In genomic region chr7:93836169-93836568, GRCm38 (mm10) we compare ENCODE assay signal across 23 mouse cellular contexts.
DNase-seq lines count a peak whose midpoint lies in the region; ATAC-seq and TF ChIP-seq lines count a peak whose summit lies in the region.
"Had no signal": no experiment of that assay in that cellular context is flagged by ENCODE, and none has a peak within 500 bp of the region (broad histone marks: within the 10 kb centered on the region; RNA-seq: fewer than 3 reads in every experiment).

No protein-coding gene starts in this region.

- no peak overlapping the region for H3K9ac ChIP-seq in forebrain, embryonic 13.5 days
- H3K9ac ChIP-seq in forebrain, embryonic 15.5 days (replicated peaks), result no peak overlapping the region
- no peak overlapping the region for H3K9ac ChIP-seq in forebrain, embryonic 11.5 days (ENCODE audit: low read length)
- no peak overlapping the region for H3K9ac ChIP-seq in forebrain, embryonic 16.5 days (replicated peaks; ENCODE audit: low read depth, low read length)
- H3K9ac ChIP-seq: embryonic facial prominence, embryonic 12.5 days had no signal

- no peaks in the 10 kb centered on the region for H3K27me3 ChIP-seq in forebrain, embryonic 13.5 days
- no peaks in the 10 kb centered on the region for H3K27me3 ChIP-seq in forebrain, embryonic 10.5 days (ENCODE audit: poor library complexity, severe bottlenecking)
- no peaks in the 10 kb centered on the region for H3K27me3 ChIP-seq in forebrain, embryonic 15.5 days
- no peaks in the 10 kb centered on the region for H3K27me3 ChIP-seq in forebrain, embryonic 11.5 days (ENCODE audit: control insufficient read depth, insufficient read depth, low read length)
- H3K27me3 ChIP-seq in forebrain, embryonic 16.5 days (replicated peaks; ENCODE audit: control insufficient read depth, insufficient read depth, low read length), result no peaks in the 10 kb centered on the region
- no peaks in the 10 kb centered on the region for H3K27me3 ChIP-seq in kidney, adult 2 months (replicated peaks; ENCODE audit: control insufficient read depth, insufficient read depth, low read length)
- H3K27me3 ChIP-seq: CH12.LX; embryonic facial prominence, embryonic 12.5 days; Patski had no signal

- no peak overlapping the region for H3K4me3 ChIP-seq in forebrain, embryonic 13.5 days
- no peak overlapping the region for H3K4me3 ChIP-seq in forebrain, embryonic 10.5 days
- no peak overlapping the region for H3K4me3 ChIP-seq in forebrain, embryonic 15.5 days
- H3K4me3 ChIP-seq in forebrain, embryonic 11.5 days (ENCODE audit: low read depth, low read length), result no peak overlapping the region
- no peak overlapping the region for H3K4me3 ChIP-seq in forebrain, embryonic 16.5 days (replicated peaks; ENCODE audit: low read length)
- H3K4me3 ChIP-seq in kidney, adult 2 months (ENCODE audit: insufficient read depth, low read depth, low read length), result no peak overlapping the region
- H3K4me3 ChIP-seq: embryonic facial prominence, embryonic 10.5 days; embryonic facial prominence, embryonic 12.5 days had no signal

- H3K36me3 ChIP-seq in forebrain, embryonic 13.5 days (ENCODE audit: poor library complexity, severe bottlenecking), result no peaks in the 10 kb centered on the region
- H3K36me3 ChIP-seq in forebrain, embryonic 10.5 days (replicated peaks), result no peaks in the 10 kb centered on the region
- no peaks in the 10 kb centered on the region for H3K36me3 ChIP-seq in forebrain, embryonic 15.5 days
- no peaks in the 10 kb centered on the region for H3K36me3 ChIP-seq in forebrain, embryonic 11.5 days (ENCODE audit: control insufficient read depth, insufficient read depth, low read length)
- H3K36me3 ChIP-seq in forebrain, embryonic 16.5 days (ENCODE audit: control insufficient read depth, insufficient read depth), result no peaks in the 10 kb centered on the region
- H3K36me3 ChIP-seq in kidney, adult 2 months (ENCODE audit: control insufficient read depth, insufficient read depth, low read length), result no peaks in the 10 kb centered on the region
- H3K36me3 ChIP-seq: embryonic facial prominence, embryonic 10.5 days; embryonic facial prominence, embryonic 12.5 days; G1E had no signal

- peak; percentile 78; the same call in 1 of the 2 replicates for ATAC-seq in forebrain, embryonic 13.5 days
- peak; percentile 74 for ATAC-seq in forebrain, embryonic 15.5 days (replicated peaks)
- no peak for ATAC-seq in forebrain, embryonic 11.5 days (replicated peaks; ENCODE audit: low FRiP score)
- ATAC-seq in forebrain, embryonic 16.5 days, result peak; percentile 91
- ATAC-seq: activated CD4-positive, CD25-positive, alpha-beta regulatory T cell, adult 4 months; CD4-positive, CD25-positive, alpha-beta regulatory T cell, adult 4 months; Patski had no signal

- H3K4me2 ChIP-seq in forebrain, embryonic 13.5 days, result no peak overlapping the region
- no peak overlapping the region for H3K4me2 ChIP-seq in forebrain, embryonic 15.5 days (replicated peaks)
- H3K4me2 ChIP-seq in forebrain, embryonic 11.5 days (ENCODE audit: low read depth, low read length, severe bottlenecking), result no peak overlapping the region
- H3K4me2 ChIP-seq in forebrain, embryonic 16.5 days (ENCODE audit: low read length), result no peak overlapping the region
- H3K4me2 ChIP-seq: embryonic facial prominence, embryonic 12.5 days had no signal

- no peak for TF ChIP-seq CTCF in kidney, adult 2 months (conservative IDR thresholded peaks at IDR 0.05; ENCODE audit: insufficient read depth, insufficient read length, low read depth, low read length)

- 65% methylated on average over 2 of the region's 2 CpGs for WGBS in forebrain, embryonic 13.5 days
- WGBS in forebrain, embryonic 10.5 days, result 70% methylated on average over 2 of the region's 2 CpGs
- 62% methylated on average over 2 of the region's 2 CpGs for WGBS in forebrain, embryonic 15.5 days
- WGBS in forebrain, embryonic 11.5 days, result 65% methylated on average over 2 of the region's 2 CpGs
- 57% methylated on average over 2 of the region's 2 CpGs for WGBS in forebrain, embryonic 16.5 days
- 55% methylated on average over 2 of the region's 2 CpGs for WGBS in kidney, adult 2 months

- no peak for TF ChIP-seq POLR2A in kidney, adult 2 months (IDR thresholded peaks at IDR 0.05; ENCODE audit: low read depth, low read length)

- no peaks in the 10 kb centered on the region for H3K4me1 ChIP-seq in forebrain, embryonic 13.5 days
- H3K4me1 ChIP-seq in forebrain, embryonic 10.5 days, result no peaks in the 10 kb centered on the region
- H3K4me1 ChIP-seq in forebrain, embryonic 15.5 days, result 0 out of 2 replicates have a peak, but pooled peaks cover 4% of the 10 kb centered on the region
- H3K4me1 ChIP-seq in forebrain, embryonic 11.5 days (replicated peaks; ENCODE audit: control insufficient read depth, insufficient read depth, low read length), result no peaks in the 10 kb centered on the region
- 0 out of 2 replicates have a peak, but pooled peaks cover 3% of the 10 kb centered on the region for H3K4me1 ChIP-seq in forebrain, embryonic 16.5 days (replicated peaks; ENCODE audit: control insufficient read depth, insufficient read depth, low read length)
- H3K4me1 ChIP-seq in kidney, adult 2 months (ENCODE audit: control insufficient read depth, insufficient read depth, low read length), result no peaks in the 10 kb centered on the region
- H3K4me1 ChIP-seq: embryonic facial prominence, embryonic 10.5 days; embryonic facial prominence, embryonic 12.5 days had no signal

- DNase-seq in forebrain, embryonic 10.5 days (ENCODE audit: extremely low spot score, low spot score), result no peak
- no peak for DNase-seq in forebrain, embryonic 11.5 days (ENCODE audit: low spot score)
- no peak for DNase-seq in urinary bladder, postnatal 10 days (ENCODE audit: low spot score)
- no peak for DNase-seq in kidney, adult 2 months
- DNase-seq: adrenal gland, adult 8-10 months; adrenal gland, postnatal 14 days; adrenal gland, postnatal 36 days; B cell, adult 2 months; cerebellum, adult 11-12 months; cerebellum, adult 2 months; cerebellum, adult 9-10 months; cerebellum, postnatal 10 days; cerebellum, postnatal 25 days had no signal

- H3K9me3 ChIP-seq in forebrain, embryonic 13.5 days (replicated peaks), result no peaks in the 10 kb centered on the region
- H3K9me3 ChIP-seq in forebrain, embryonic 10.5 days, result no peaks in the 10 kb centered on the region
- no peaks in the 10 kb centered on the region for H3K9me3 ChIP-seq in forebrain, embryonic 15.5 days
- H3K9me3 ChIP-seq in forebrain, embryonic 11.5 days (ENCODE audit: control insufficient read depth, low read length), result no peaks in the 10 kb centered on the region
- no peaks in the 10 kb centered on the region for H3K9me3 ChIP-seq in forebrain, embryonic 16.5 days (ENCODE audit: control insufficient read depth, low read length)
- H3K9me3 ChIP-seq: embryonic facial prominence, embryonic 10.5 days; embryonic facial prominence, embryonic 12.5 days; G1E had no signal

- H3K27ac ChIP-seq in forebrain, embryonic 13.5 days, result no peak overlapping the region
- no peak overlapping the region for H3K27ac ChIP-seq in forebrain, embryonic 10.5 days
- no peak overlapping the region for H3K27ac ChIP-seq in forebrain, embryonic 15.5 days (replicated peaks)
- no peak overlapping the region for H3K27ac ChIP-seq in forebrain, embryonic 11.5 days (ENCODE audit: low read depth, low read length)
- no peak overlapping the region for H3K27ac ChIP-seq in forebrain, embryonic 16.5 days (ENCODE audit: low read length)
- no peak overlapping the region for H3K27ac ChIP-seq in kidney, adult 2 months (ENCODE audit: insufficient read depth, low read depth, low read length)
- H3K27ac ChIP-seq: embryonic facial prominence, embryonic 10.5 days; embryonic facial prominence, embryonic 12.5 days had no signal
